Mouse (Mus musculus) neural tube, embryonic 12.5 days (tissue): ENCODE measurements around the gene Lbh. TPM values are rescaled to one million over a fixed set of nuclear protein-coding genes. Genes with fewer than 3 reads are reported as not detected.

Source experiments
- ATAC-seq: fragments of 200-750 bp; cut with Nextera tagmentation; 2 replicates; pipeline ENCODE4 v1.8.0; 2017; ENCODE audit warnings: low read depth, mild to moderate bottlenecking, moderate TSS enrichment, moderate library complexity; ENCODE audit not compliant: low FRiP score
- H3K27ac ChIP-seq: fragments of 300-500 bp; sonication (generic); 2 replicates; pipeline ENCODE4 v1.5.1; 2016
- H3K27me3 ChIP-seq: fragments of 300-500 bp; sonication (generic); replicated peaks from 2 replicates; pipeline ENCODE4 v1.6.1; 2016; ENCODE audit warnings: mild to moderate bottlenecking
- H3K36me3 ChIP-seq: fragments of 300-500 bp; sonication (generic); 2 replicates; pipeline ENCODE4 v1.6.1; 2016; ENCODE audit warnings: mild to moderate bottlenecking
- H3K4me1 ChIP-seq: fragments of 300-500 bp; sonication (generic); 2 replicates; pipeline ENCODE4 v1.6.1; 2016
- H3K4me2 ChIP-seq: fragments of 300-500 bp; sonication (generic); replicated peaks from 2 replicates; pipeline ENCODE4 v1.6.1; 2016; ENCODE audit warnings: mild to moderate bottlenecking
- H3K4me3 ChIP-seq: fragments of 300-500 bp; sonication (generic); 2 replicates; pipeline ENCODE4 v1.5.1; 2016
- H3K9ac ChIP-seq: fragments of 300-500 bp; sonication (generic); 2 replicates; pipeline ENCODE4 v1.6.1; 2016; ENCODE audit warnings: mild to moderate bottlenecking
- H3K9me3 ChIP-seq: fragments of 300-500 bp; sonication (generic); 2 replicates; pipeline ENCODE4 v1.6.1; 2016; ENCODE audit warnings: mild to moderate bottlenecking
- WGBS: fragments of 180-500 bp; shearing (Covaris S2); methylation state at CpG from one replicate; pipeline ENCODE4 v1.1.7; 2016; 5-methylcytosine and 5-hydroxymethylcytosine counted together
- polyA plus RNA-seq: library from polyadenylated mRNA; unstranded; fragments of >200 nt; fragmentation: Nextera tagmentation; extraction: Ambion mirVana; gene quantifications from 2 replicates; pipeline ENCODE4 v1.2.1, GENCODE M21; 2016

Lbh gene
- 4.7 and 5.6 TPM in 2 replicates for polyA plus RNA-seq

GRCm38 (mm10) chr17:72918053-72918452, at the start of gene Lbh:
TSS of gene Lbh (plus strand) at chr17:72918305.
- peak; percentile 91 for ATAC-seq
- under 1% methylated on average over 35 of the region's 35 CpGs for WGBS
- Histone ChIP-seq H3K4me1 (peaks cover 35% of the 10 kb centered on the region), H3K36me3 (peaks cover 18% of the 10 kb centered on the region), H3K9ac (peak within 1 kb of the TSS; percentile 92), H3K4me2 (peak within 1 kb of the TSS; percentile 87), H3K4me3 (peak within 1 kb of the TSS; percentile 73), H3K9me3 (no peaks in the 10 kb centered on the region), H3K27me3 (no peaks in the 10 kb centered on the region), H3K27ac (peak within 1 kb of the TSS; percentile 81)

- 94% methylated on average over 9 of the region's 9 CpGs for WGBS
- Histone ChIP-seq H3K4me3 (no peak overlapping the region), H3K27me3 (no peaks in the 10 kb centered on the region), H3K9me3 (no peaks in the 10 kb centered on the region), H3K36me3 (no peaks in the 10 kb centered on the region), H3K4me2 (no peak overlapping the region), H3K4me1 (no peaks in the 10 kb centered on the region), H3K27ac (no peak overlapping the region), H3K9ac (no peak overlapping the region)
- ATAC-seq: no peak
Measured at GRCm38 (mm10) chr17:72878979-72879378, 39.1 kb upstream of the Lbh start.

GRCm38 (mm10) chr17:72880156-72880555, 37.9 kb upstream of the Lbh start:
- H3K9me3 ChIP-seq: no peaks in the 10 kb centered on the region
- H3K36me3 ChIP-seq: no peaks in the 10 kb centered on the region
- no peak overlapping the region for H3K27ac ChIP-seq
- H3K4me1 ChIP-seq: no peaks in the 10 kb centered on the region
- H3K4me2 ChIP-seq: no peak overlapping the region
- H3K4me3 ChIP-seq: no peak overlapping the region
- no peak for ATAC-seq
- H3K9ac ChIP-seq: no peak overlapping the region
- no peaks in the 10 kb centered on the region for H3K27me3 ChIP-seq
- 80% methylated on average over 3 of the region's 3 CpGs for WGBS

- Histone ChIP-seq H3K27ac (no peak overlapping the region), H3K36me3 (no peaks in the 10 kb centered on the region), H3K4me1 (no peaks in the 10 kb centered on the region), H3K4me3 (no peak overlapping the region), H3K4me2 (no peak overlapping the region), H3K9ac (no peak overlapping the region), H3K9me3 (no peaks in the 10 kb centered on the region), H3K27me3 (no peaks in the 10 kb centered on the region)
- ATAC-seq: no peak
- whole genome bisulfite sequencing: 68% methylated on average over 3 of the region's 3 CpGs
Measured at GRCm38 (mm10) chr17:72881051-72881450, 37.1 kb upstream of the Lbh start.

DNA sequence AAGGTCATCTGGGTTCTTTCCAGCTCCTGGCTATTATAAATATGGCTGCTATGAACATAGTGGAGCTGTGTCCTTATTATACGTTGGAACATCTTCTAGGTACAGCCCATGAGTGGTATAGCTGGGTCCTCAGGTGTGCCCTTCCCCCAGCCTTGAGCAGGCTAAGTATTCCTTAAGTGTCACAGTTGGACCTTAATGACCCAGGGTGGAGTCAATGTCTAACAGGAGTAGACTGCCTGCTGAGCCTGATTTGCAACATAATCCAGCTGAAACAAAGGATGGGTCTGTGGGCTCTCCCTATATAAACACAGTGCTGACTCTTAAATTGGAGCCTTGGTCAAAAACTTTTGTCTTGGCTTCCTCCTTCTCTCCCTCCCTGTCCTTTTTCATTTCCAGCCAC, 36.3 kb upstream of the Lbh start:
- 33% methylated on average over 1 of the region's 1 CpGs for WGBS
- no peak overlapping the region for H3K27ac ChIP-seq
- no peak for ATAC-seq
- no peak overlapping the region for H3K4me2 ChIP-seq
- H3K36me3 ChIP-seq: no peaks in the 10 kb centered on the region
- H3K27me3 ChIP-seq: no peaks in the 10 kb centered on the region
- H3K4me1 ChIP-seq: no peaks in the 10 kb centered on the region
- no peak overlapping the region for H3K4me3 ChIP-seq
- H3K9me3 ChIP-seq: no peaks in the 10 kb centered on the region
- no peak overlapping the region for H3K9ac ChIP-seq

DNA sequence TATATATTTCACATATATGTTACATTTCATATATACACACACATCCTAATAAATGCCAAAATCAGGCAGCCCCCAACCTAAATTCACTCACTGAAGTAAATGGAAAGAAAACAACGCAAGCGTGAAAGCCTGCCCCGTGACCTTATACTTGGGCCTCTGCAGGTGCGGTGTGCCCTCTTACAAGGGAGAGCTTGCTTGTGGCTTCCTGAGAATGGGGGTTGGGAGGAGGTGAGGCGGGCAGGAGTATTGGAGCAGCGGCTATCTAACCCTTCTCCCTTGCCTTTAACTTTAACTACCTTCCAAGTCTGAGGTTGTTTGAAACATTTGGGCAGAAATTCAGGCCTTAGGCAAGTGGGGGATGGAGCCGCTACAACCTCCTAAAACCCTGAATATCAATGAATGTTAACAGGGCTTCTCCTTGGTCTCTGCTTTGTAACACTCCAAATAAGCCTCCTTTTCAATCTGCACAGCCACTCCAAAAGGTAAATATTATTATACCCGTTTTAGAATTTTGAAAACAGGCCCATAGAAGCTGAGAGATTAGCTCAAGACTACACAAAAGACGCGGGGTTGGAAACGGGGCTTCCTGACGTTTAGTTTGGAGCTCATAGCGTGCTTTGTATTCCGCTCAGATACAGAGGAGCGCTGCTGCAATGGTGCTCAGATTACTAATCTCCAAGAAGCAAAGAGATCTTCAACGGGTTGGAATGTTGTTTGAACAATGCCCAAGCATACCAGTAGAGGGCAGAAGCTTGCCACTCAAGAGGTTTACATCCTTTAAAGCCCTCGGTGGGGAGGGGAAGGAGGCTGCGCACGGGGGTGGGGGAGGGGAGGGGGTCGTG, 28.3 kb upstream of the Lbh start:
- H3K9ac ChIP-seq: no peak overlapping the region
- no peak overlapping the region for H3K27ac ChIP-seq
- no peak overlapping the region for H3K4me3 ChIP-seq
- H3K27me3 ChIP-seq: no peaks in the 10 kb centered on the region
- H3K4me2 ChIP-seq: peak overlapping the region; percentile 30; the same call in 1 of the 2 replicates
- no peaks in the 10 kb centered on the region for H3K36me3 ChIP-seq
- 19% methylated on average over 20 of the region's 20 CpGs for WGBS
- peak; percentile 89 for ATAC-seq
- no peaks in the 10 kb centered on the region for H3K9me3 ChIP-seq
- peaks cover 5% of the 10 kb centered on the region; the same call in 1 of the 2 replicates for H3K4me1 ChIP-seq

DNA sequence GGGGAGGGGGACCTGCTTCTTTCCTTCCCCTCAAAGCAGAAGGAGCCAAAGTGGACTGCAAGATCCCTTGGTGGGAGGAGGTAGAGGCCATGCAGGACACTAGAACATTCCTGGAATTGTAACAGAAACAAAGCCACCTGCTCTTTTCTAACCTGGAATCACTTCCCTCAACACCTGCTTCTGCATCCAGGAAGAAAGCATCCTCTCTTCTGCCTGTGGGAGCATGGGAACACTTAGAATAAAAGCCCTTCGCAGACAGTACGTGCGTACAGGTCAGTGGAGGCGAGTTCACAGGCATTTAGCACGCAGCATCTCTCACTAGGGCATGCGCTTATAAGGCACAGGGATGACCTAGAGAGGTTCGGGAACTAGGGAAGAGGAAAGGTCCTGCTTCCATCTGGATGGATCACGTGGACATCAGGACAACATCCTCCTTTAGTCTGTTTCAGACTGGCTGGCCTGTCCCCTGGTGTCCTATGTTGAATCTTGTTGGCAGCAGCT, 27.7 kb upstream of the Lbh start:
- no peaks in the 10 kb centered on the region for H3K36me3 ChIP-seq
- no peak overlapping the region for H3K4me3 ChIP-seq
- H3K9ac ChIP-seq: no peak overlapping the region
- peaks cover 5% of the 10 kb centered on the region; the same call in 1 of the 2 replicates for H3K4me1 ChIP-seq
- 69% methylated on average over 8 of the region's 8 CpGs for WGBS
- no peaks in the 10 kb centered on the region for H3K27me3 ChIP-seq
- H3K4me2 ChIP-seq: peak overlapping the region; percentile 30; the same call in 1 of the 2 replicates
- no peak overlapping the region for H3K27ac ChIP-seq
- ATAC-seq: peak; percentile 60
- no peaks in the 10 kb centered on the region for H3K9me3 ChIP-seq

GRCm38 (mm10) chr17:72891556-72891955, 26.5 kb upstream of the Lbh start:
- Histone ChIP-seq H3K36me3 (no peaks in the 10 kb centered on the region), H3K9me3 (no peaks in the 10 kb centered on the region), H3K9ac (no peak overlapping the region), H3K4me1 (peaks cover 5% of the 10 kb centered on the region; the same call in 1 of the 2 replicates), H3K4me3 (no peak overlapping the region), H3K27me3 (no peaks in the 10 kb centered on the region), H3K4me2 (no peak overlapping the region), H3K27ac (no peak overlapping the region)
- ATAC-seq: no peak
- WGBS: 89% methylated on average over 6 of the region's 6 CpGs

DNA sequence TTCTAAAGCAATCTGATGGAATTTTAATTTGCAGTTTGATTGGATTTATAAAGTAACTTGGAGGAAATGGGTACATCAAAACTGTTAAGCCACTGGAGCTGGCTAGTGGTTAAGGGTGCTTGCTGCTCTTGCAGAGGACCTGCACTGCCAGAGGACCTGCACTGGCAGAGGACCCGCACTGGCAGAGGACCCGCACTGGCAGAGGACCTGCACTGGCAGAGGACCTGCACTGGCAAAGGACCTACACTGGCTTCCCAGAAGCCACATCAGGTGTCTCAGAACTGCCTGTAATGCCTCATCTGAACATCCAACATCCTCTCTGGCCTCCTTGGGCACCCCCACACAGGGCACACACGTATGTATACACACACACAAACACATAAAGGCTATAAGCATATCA, 22.6 kb upstream of the Lbh start:
- H3K36me3 ChIP-seq: no peaks in the 10 kb centered on the region
- H3K4me3 ChIP-seq: no peak overlapping the region
- H3K9me3 ChIP-seq: no peaks in the 10 kb centered on the region
- no peak for ATAC-seq
- no peaks in the 10 kb centered on the region for H3K27me3 ChIP-seq
- H3K27ac ChIP-seq: no peak overlapping the region
- no peak overlapping the region for H3K4me2 ChIP-seq
- WGBS: 91% methylated on average over 3 of the region's 3 CpGs
- no peak overlapping the region for H3K9ac ChIP-seq
- H3K4me1 ChIP-seq: peaks cover under 1% of the 10 kb centered on the region; the same call in 1 of the 2 replicates

- Histone ChIP-seq H3K4me3 (no peak overlapping the region), H3K27ac (no peak overlapping the region), H3K27me3 (no peaks in the 10 kb centered on the region), H3K9ac (no peak overlapping the region), H3K9me3 (no peaks in the 10 kb centered on the region), H3K4me1 (no peaks in the 10 kb centered on the region), H3K36me3 (no peaks in the 10 kb centered on the region), H3K4me2 (no peak overlapping the region)
- 87% methylated on average over 7 of the region's 7 CpGs for WGBS
- ATAC-seq: no peak
Measured at GRCm38 (mm10) chr17:72897076-72897475, 21.0 kb upstream of the Lbh start.

- H3K9ac ChIP-seq: no peak overlapping the region
- H3K4me1 ChIP-seq: no peaks in the 10 kb centered on the region
- H3K4me3 ChIP-seq: no peak overlapping the region
- no peaks in the 10 kb centered on the region for H3K27me3 ChIP-seq
- no peaks in the 10 kb centered on the region for H3K36me3 ChIP-seq
- ATAC-seq: no peak
- no peak overlapping the region for H3K27ac ChIP-seq
- 87% methylated on average over 5 of the region's 5 CpGs for WGBS
- H3K4me2 ChIP-seq: no peak overlapping the region
- no peaks in the 10 kb centered on the region for H3K9me3 ChIP-seq
Measured at GRCm38 (mm10) chr17:72897961-72898360, 20.1 kb upstream of the Lbh start.

DNA sequence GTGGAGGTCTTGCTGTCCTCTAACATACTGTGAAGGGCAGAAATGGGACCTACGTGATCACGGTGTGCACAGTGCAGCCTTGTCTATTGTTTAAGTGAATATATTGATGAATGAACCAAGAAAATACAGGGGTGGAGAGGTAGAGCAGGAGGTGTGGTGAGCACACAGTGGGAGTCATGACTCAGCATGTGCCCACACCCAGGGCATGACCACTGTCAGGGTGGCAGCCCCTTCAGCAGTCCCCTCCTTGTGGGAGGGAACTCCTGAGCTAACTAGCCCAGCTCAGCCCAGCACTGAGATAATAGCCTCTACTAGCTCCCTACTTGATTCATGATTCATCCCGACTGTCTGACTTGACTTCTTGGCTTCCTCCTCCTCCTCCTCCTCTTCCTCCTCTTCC, 19.3 kb upstream of the Lbh start:
- WGBS: 67% methylated on average over 3 of the region's 3 CpGs
- Histone ChIP-seq H3K4me1 (no peaks in the 10 kb centered on the region), H3K27ac (no peak overlapping the region), H3K9ac (no peak overlapping the region), H3K36me3 (no peaks in the 10 kb centered on the region), H3K4me3 (no peak overlapping the region), H3K4me2 (no peak overlapping the region), H3K9me3 (no peaks in the 10 kb centered on the region), H3K27me3 (no peaks in the 10 kb centered on the region)
- ATAC-seq: no peak

GRCm38 (mm10) chr17:72901021-72901420, 17.1 kb upstream of the Lbh start:
- no peaks in the 10 kb centered on the region for H3K9me3 ChIP-seq
- 91% methylated on average over 6 of the region's 6 CpGs for WGBS
- no peaks in the 10 kb centered on the region for H3K27me3 ChIP-seq
- H3K9ac ChIP-seq: no peak overlapping the region
- H3K4me3 ChIP-seq: no peak overlapping the region
- no peak for ATAC-seq
- H3K27ac ChIP-seq: no peak overlapping the region
- no peaks in the 10 kb centered on the region for H3K4me1 ChIP-seq
- no peak overlapping the region for H3K4me2 ChIP-seq
- no peaks in the 10 kb centered on the region for H3K36me3 ChIP-seq
